Mouse (Mus musculus): Measurements from ENCODE around the gene Psmc1. TPM values are rescaled to one million over a fixed set of nuclear protein-coding genes. Genes with fewer than 3 reads are reported as not detected.

Gene Psmc1
- 201 TPM for polyA plus RNA-seq (2014; fragmentation: Illumina TruSeq; extraction: RNeasy Lipid Tissue Mini Kit (QIAGEN cat#74804); ENCODE audit: low read depth, low replicate concordance)

DNA sequence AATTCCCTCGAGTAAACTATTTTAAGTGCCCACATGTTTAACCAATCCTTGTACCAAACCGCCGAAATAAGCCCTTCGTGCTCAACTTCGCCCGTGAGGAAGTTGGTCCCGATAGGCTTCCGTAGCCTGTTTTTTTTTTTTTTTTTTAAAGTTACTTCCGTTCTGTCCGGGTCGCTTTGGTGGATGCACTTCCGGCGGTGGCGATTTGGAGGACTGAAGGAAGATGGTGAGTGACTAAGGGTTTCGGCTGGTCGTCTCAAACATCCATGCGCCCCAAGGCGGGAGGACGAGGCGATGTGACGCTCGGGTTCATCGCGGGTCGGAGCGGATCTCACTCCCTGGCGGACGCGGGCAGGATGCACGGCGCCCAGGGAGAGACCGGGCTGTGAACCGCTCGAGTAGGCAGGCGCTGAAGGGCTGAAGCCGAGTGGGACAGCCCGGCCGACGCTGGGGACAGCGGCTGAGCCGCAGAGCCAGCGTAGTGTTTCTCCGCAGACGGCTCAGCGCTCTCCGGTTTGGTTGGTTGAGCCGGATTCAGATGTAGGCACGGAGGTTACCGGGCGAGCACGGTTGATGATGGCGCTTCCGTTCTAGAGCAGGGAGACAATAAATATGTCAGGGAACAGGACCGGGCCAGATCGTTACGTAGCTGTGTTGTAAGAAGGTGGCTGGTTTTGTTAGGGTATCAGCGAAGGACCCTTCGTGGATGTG lies at the start of gene Psmc1:
Gene Psmc1 (plus strand): TSS at position 169 of the 711 bp plus-strand sequence.

DNA sequence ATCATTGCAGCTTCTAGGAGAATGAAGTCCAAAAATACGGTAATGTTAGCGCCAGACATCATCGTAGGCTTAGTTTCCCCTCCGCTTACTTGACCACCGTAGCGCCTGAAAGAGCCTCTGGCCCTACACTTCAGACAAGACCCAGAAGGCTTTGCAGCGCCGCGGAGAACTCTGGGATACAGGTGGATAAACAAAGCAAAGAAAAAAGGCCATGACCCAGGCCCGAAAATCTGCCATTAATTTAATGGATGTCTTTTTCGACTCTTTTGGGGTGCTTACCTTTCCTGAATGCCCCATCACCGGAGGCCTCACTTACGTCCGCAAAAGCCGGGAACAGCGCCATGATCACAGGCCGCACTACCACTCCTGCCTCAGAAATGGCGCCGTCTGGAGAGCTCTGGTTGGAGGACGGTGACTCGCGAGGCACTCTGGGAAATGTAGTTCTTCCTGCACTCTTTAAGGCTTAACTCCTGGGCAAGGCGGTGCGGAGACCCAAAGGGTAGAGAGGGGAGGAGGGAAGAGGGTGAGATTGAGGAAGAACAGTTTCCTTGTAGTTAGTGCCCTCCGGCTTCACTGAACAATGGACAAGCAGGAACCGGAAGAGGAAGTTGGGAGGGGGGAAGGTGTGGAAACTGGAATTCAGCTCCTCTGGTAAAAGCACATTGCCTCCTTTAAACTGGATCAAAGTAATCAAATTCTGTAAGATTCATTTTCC lies 49.5 kb downstream of the Psmc1 start, which contains the start of gene Nrde2:
Gene Nrde2 (minus strand): TSS at position 393 of the 715 bp plus-strand sequence.

Other genes with a start within 250 kb of the Psmc1 start
- gene Efcab11, start 225.7 kb upstream of the Psmc1 start, polyA plus RNA-seq (2014; fragmentation: Illumina TruSeq; extraction: RNeasy Lipid Tissue Mini Kit (QIAGEN cat#74804); ENCODE audit: low read depth, low replicate concordance): 15.8 TPM
- gene Tdp1, start 225.6 kb upstream of the Psmc1 start, polyA plus RNA-seq (2014; fragmentation: Illumina TruSeq; extraction: RNeasy Lipid Tissue Mini Kit (QIAGEN cat#74804); ENCODE audit: low read depth, low replicate concordance): 33.0 TPM
- 1.7 TPM for gene Kcnk13, start 145.7 kb upstream of the Psmc1 start, polyA plus RNA-seq (2014; fragmentation: Illumina TruSeq; extraction: RNeasy Lipid Tissue Mini Kit (QIAGEN cat#74804); ENCODE audit: low read depth, low replicate concordance)
- 3.0 TPM for gene Nrde2, start 49.5 kb downstream of the Psmc1 start, polyA plus RNA-seq (2014; fragmentation: Illumina TruSeq; extraction: RNeasy Lipid Tissue Mini Kit (QIAGEN cat#74804); ENCODE audit: low read depth, low replicate concordance)
- 626 TPM for gene Calm1, start 89.3 kb downstream of the Psmc1 start, polyA plus RNA-seq (2014; fragmentation: Illumina TruSeq; extraction: RNeasy Lipid Tissue Mini Kit (QIAGEN cat#74804); ENCODE audit: low read depth, low replicate concordance)